Mouse (Mus musculus): ENCODE results near the gene Phc3. TPM values are rescaled to one million over a fixed set of nuclear protein-coding genes. Genes with fewer than 3 reads are reported as not detected.
A peak's percentile ranks its signal among the peaks of the same experiment; 100 is the strongest.

Phc3 gene
- total RNA-seq, 2 experiments from 2014 or later: 33.0 to 36.2 TPM

GRCm38 (mm10) chr3:30982924-30983536 lies 13.8 kb upstream of the Phc3 start:
- intact Hi-C loops (cut with DNase I): no loop called here
- DNase-seq (ENCODE audit: low spot score in 2 of 2): no peak

GRCm38 (mm10) chr3:30981616-30982380 lies 12.6 kb upstream of the Phc3 start:
- intact Hi-C loops (cut with DNase I): no loop called here
- DNase-seq (ENCODE audit: low spot score in 2 of 2): no peak

GRCm38 (mm10) chr3:30976991-30977603 lies 7.9 kb upstream of the Phc3 start:
- intact Hi-C loops (cut with DNase I): loop anchor here (10.0 kb wide), 1 partner anchor 138 kb away; no protein-coding TSS in a partner anchor
- DNase-seq (ENCODE audit: low spot score in 2 of 2): no peak

GRCm38 (mm10) chr3:30975102-30975754 lies 6.0 kb upstream of the Phc3 start:
- intact Hi-C loops (cut with DNase I): loop anchor here (10.0 kb wide), 1 partner anchor 140 kb away; no protein-coding TSS in a partner anchor
- peak; percentile 49 to 50 for DNase-seq (ENCODE audit: low spot score in 2 of 2)

- peak; percentile 49 to 50 for DNase-seq (ENCODE audit: low spot score in 2 of 2)
- intact Hi-C loops (cut with DNase I): loop anchor here (10.0 kb wide), 1 partner anchor 364 kb away; the partner anchor contains the start of gene Mynn
Measured at GRCm38 (mm10) chr3:30968531-30969092, 603 bp downstream of the Phc3 start.

- intact Hi-C loops (cut with DNase I): loop anchor here (10.0 kb wide), 1 partner anchor 361 kb away; the partner anchor contains the start of gene Mynn
- no peak for DNase-seq (ENCODE audit: low spot score in 2 of 2)
Measured at GRCm38 (mm10) chr3:30965644-30966043, 3.6 kb downstream of the Phc3 start.

GRCm38 (mm10) chr3:30964216-30964615 lies 5.0 kb downstream of the Phc3 start:
- intact Hi-C loops (cut with DNase I): loop anchor here (10.0 kb wide), 1 partner anchor 359 kb away; the partner anchor contains the start of gene Mynn
- DNase-seq (ENCODE audit: low spot score in 2 of 2): no peak

- intact Hi-C loops (cut with DNase I): loop anchor here (10.0 kb wide), 1 partner anchor 358 kb away; the partner anchor contains the start of gene Mynn
- no peak for DNase-seq (ENCODE audit: low spot score in 2 of 2)
Measured at GRCm38 (mm10) chr3:30963100-30963499, 6.1 kb downstream of the Phc3 start.

GRCm38 (mm10) chr3:30959868-30960831 lies 9.1 kb downstream of the Phc3 start:
- no peak for DNase-seq (ENCODE audit: low spot score in 2 of 2)
- intact Hi-C loops (cut with DNase I): loop anchor here (10.0 kb wide), 1 partner anchor 355 kb away; the partner anchor contains the start of gene Mynn

GRCm38 (mm10) chr3:30958709-30959108 lies 10.5 kb downstream of the Phc3 start:
- intact Hi-C loops (cut with DNase I): no loop called here
- no peak for DNase-seq (ENCODE audit: low spot score in 2 of 2)

- intact Hi-C loops (cut with DNase I): no loop called here
- DNase-seq (ENCODE audit: low spot score in 2 of 2): no peak
Measured at GRCm38 (mm10) chr3:30956327-30956726, 12.9 kb downstream of the Phc3 start.

- intact Hi-C loops (cut with DNase I): no loop called here
- no peak for DNase-seq (ENCODE audit: low spot score in 2 of 2)
Measured at GRCm38 (mm10) chr3:30952273-30953070, 16.7 kb downstream of the Phc3 start.

- intact Hi-C loops (cut with DNase I): no loop called here
- peak; percentile 26 to 44 for DNase-seq (ENCODE audit: low spot score in 2 of 2)
Measured at GRCm38 (mm10) chr3:30951652-30952051, 17.6 kb downstream of the Phc3 start.

- DNase-seq (ENCODE audit: low spot score in 2 of 2): no peak
- intact Hi-C loops (cut with DNase I): no loop called here
Measured at GRCm38 (mm10) chr3:30934384-30934783, 34.8 kb downstream of the Phc3 start.

GRCm38 (mm10) chr3:30929828-30930227 lies 39.4 kb downstream of the Phc3 start:
- intact Hi-C loops (cut with DNase I): no loop called here
- DNase-seq (ENCODE audit: low spot score in 2 of 2): no peak

GRCm38 (mm10) chr3:30927664-30928063 lies 41.6 kb downstream of the Phc3 start:
- intact Hi-C loops (cut with DNase I): no loop called here

GRCm38 (mm10) chr3:30917160-30917559 lies 52.1 kb downstream of the Phc3 start:
- no peak for DNase-seq (ENCODE audit: low spot score in 2 of 2)
- intact Hi-C loops (cut with DNase I): no loop called here

More at GRCm38 (mm10) chr3:30927664-30928063, 41.6 kb downstream of the Phc3 start:
- DNase-seq (ENCODE audit: low spot score in 2 of 2): no peak

Data from left cerebral cortex, postnatal 14 days (tissue).